In the genomic region with DNA sequence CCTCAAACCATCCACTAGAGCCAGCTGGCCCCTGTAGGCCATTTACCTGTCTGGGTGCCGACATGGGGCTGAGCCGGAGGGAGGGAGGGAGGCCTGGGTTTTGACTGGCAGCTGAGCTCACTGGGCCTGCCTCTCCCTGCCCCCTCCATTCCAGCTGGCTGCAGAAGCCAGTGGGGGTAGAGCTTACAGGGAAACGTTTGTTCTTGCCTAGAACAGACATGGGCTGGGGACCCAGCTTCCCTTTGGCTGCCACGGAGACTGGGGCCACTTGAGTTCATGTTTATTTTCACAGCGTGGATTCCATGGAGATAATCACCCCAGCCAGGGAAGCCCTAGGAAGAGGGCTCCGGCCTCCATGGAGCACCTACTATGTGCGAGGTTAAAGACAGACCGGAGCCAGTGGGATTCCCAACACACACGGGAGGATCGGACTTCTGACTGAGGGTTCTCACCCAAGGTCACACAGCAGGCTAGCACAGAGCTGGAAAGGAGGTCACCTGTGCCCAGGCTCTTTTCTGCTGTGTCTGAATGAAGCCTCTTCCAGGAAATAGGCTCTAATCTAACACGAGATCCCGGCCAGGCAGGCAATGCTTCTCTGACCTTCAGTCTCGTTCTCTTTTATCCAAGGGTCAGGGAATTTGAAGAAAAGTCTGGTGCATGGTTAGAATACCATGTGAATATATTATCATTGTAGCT, we compare ENCODE assay signal across 8 mouse cellular contexts. TPM values are rescaled to one million over a fixed set of nuclear protein-coding genes. Genes with fewer than 3 reads are reported as not detected.
DNase-seq lines count a peak whose midpoint lies in the region; ATAC-seq and TF ChIP-seq lines count a peak whose summit lies in the region.

No protein-coding gene starts in this region.

- no peak overlapping the region for H3K9ac ChIP-seq in heart, adult 2 months (ENCODE audit: low read depth, low read length)
- H3K9ac ChIP-seq in intestine, embryonic 16.5 days (ENCODE audit: low read depth, low read length) = no peak overlapping the region
- H3K9ac ChIP-seq in midbrain, embryonic 13.5 days (replicated peaks) = no peak overlapping the region

- H3K9me3 ChIP-seq in intestine, embryonic 16.5 days (ENCODE audit: control insufficient read depth, low read length) = no peaks in the 10 kb centered on the region
- no peaks in the 10 kb centered on the region for H3K9me3 ChIP-seq in midbrain, embryonic 13.5 days

- H3K27ac ChIP-seq in heart, adult 2 months = no peak overlapping the region
- no peak overlapping the region for H3K27ac ChIP-seq in intestine, embryonic 16.5 days (ENCODE audit: low read length)
- no peak overlapping the region for H3K27ac ChIP-seq in midbrain, embryonic 13.5 days
- H3K27ac ChIP-seq in thymus, adult 2 months (ENCODE audit: control insufficient read depth, insufficient read depth, low read length) = no peak overlapping the region

- H3K36me3 ChIP-seq in heart, adult 2 months (ENCODE audit: control insufficient read depth, insufficient read depth, low read length) = no peaks in the 10 kb centered on the region
- H3K36me3 ChIP-seq in intestine, embryonic 16.5 days (ENCODE audit: control insufficient read depth, insufficient read depth, low read length) = no peaks in the 10 kb centered on the region
- H3K36me3 ChIP-seq in midbrain, embryonic 13.5 days = no peaks in the 10 kb centered on the region
- no peaks in the 10 kb centered on the region for H3K36me3 ChIP-seq in thymus, adult 2 months (ENCODE audit: control insufficient read depth, insufficient read depth, low read length)

- peak; percentile 73 for ATAC-seq in intestine, embryonic 16.5 days
- peak; percentile 79 for ATAC-seq in midbrain, embryonic 13.5 days
- ATAC-seq in megakaryocyte progenitor cell, adult 5-6 weeks (replicated peaks; ENCODE audit: poor library complexity) = no peak

- WGBS in heart, adult 2 months = 11% methylated on average over 13 of the region's 13 CpGs
- WGBS in intestine, embryonic 16.5 days = 22% methylated on average over 13 of the region's 13 CpGs
- 33% methylated on average over 13 of the region's 13 CpGs for WGBS in midbrain, embryonic 13.5 days
- WGBS in thymus, adult 2 months = 63% methylated on average over 13 of the region's 13 CpGs

- peak; percentile 40 for DNase-seq in layer of hippocampus, adult 11-12 months (ENCODE audit: low spot score)
- DNase-seq in layer of hippocampus, adult 9-10 months (ENCODE audit: low spot score) = no peak
- DNase-seq in heart, adult 2 months = peak; percentile 33 to 50
- DNase-seq in thymus, adult 2 months = no peak
- DNase-seq in adrenal gland, adult 8-10 months = no peak

- intact Hi-C loops in heart, adult 2 months (cut with DNase I) = no loop called here

- no peak for TF ChIP-seq POLR2A in heart, adult 2 months (IDR thresholded peaks at IDR 0.05; ENCODE audit: insufficient read depth, low read depth, low read length)
- TF ChIP-seq POLR2A in thymus, adult 2 months (IDR thresholded peaks at IDR 0.05; ENCODE audit: control insufficient read depth, extremely low read depth, insufficient read depth, low read length, poor library complexity) = no peak

- no peaks in the 10 kb centered on the region for H3K4me1 ChIP-seq in heart, adult 2 months (ENCODE audit: control insufficient read depth, insufficient read depth, low read length)
- H3K4me1 ChIP-seq in intestine, embryonic 16.5 days (ENCODE audit: control insufficient read depth, insufficient read depth, low read length) = peaks cover 8% of the 10 kb centered on the region
- peaks cover 23% of the 10 kb centered on the region for H3K4me1 ChIP-seq in midbrain, embryonic 13.5 days (replicated peaks)
- peaks cover 9% of the 10 kb centered on the region for H3K4me1 ChIP-seq in thymus, adult 2 months (replicated peaks; ENCODE audit: control insufficient read depth, insufficient read depth, low read length)

- no peak overlapping the region for H3K4me2 ChIP-seq in intestine, embryonic 16.5 days (ENCODE audit: low read depth, low read length)
- H3K4me2 ChIP-seq in midbrain, embryonic 13.5 days (replicated peaks) = no peak overlapping the region

- H3K79me2 ChIP-seq in heart, adult 2 months (replicated peaks; ENCODE audit: control insufficient read depth, insufficient read depth, low read length) = no peaks in the 10 kb centered on the region

- no peak for TF ChIP-seq EP300 in heart, adult 2 months (IDR thresholded peaks at IDR 0.05; ENCODE audit: insufficient read depth, low read depth, low read length)

- no peak overlapping the region for H3K4me3 ChIP-seq in heart, adult 2 months
- no peak overlapping the region for H3K4me3 ChIP-seq in intestine, embryonic 16.5 days (ENCODE audit: low read length)
- no peak overlapping the region for H3K4me3 ChIP-seq in midbrain, embryonic 13.5 days (replicated peaks)
- H3K4me3 ChIP-seq in thymus, adult 2 months (ENCODE audit: control insufficient read depth, insufficient read depth, low read length) = no peak overlapping the region

- no peak for TF ChIP-seq CTCF in heart, adult 2 months (IDR thresholded peaks at IDR 0.05)
- no peak for TF ChIP-seq CTCF in thymus, adult 2 months (IDR thresholded peaks at IDR 0.05; ENCODE audit: borderline replicate concordance, control insufficient read depth, extremely low read depth, insufficient read depth, low read length, poor library complexity)

- no peaks in the 10 kb centered on the region for H3K27me3 ChIP-seq in heart, adult 2 months (ENCODE audit: control insufficient read depth, insufficient read depth, low read length)
- no peaks in the 10 kb centered on the region for H3K27me3 ChIP-seq in intestine, embryonic 16.5 days (replicated peaks; ENCODE audit: control insufficient read depth, insufficient read depth, low read length)
- peaks cover 17% of the 10 kb centered on the region; the same call in 1 of the 2 replicates for H3K27me3 ChIP-seq in midbrain, embryonic 13.5 days
- H3K27me3 ChIP-seq in thymus, adult 2 months (ENCODE audit: control insufficient read depth, insufficient read depth, low read length) = no peaks in the 10 kb centered on the region

RNA-seq across cellular contexts. Expression of a gene that starts 25.2 kb away (rescaled TPM):
- total RNA-seq in heart, adult 2 months (2021) = under 1 TPM in 1 of 2 experiments, not detected in 1; 0.18 TPM
- polyA plus RNA-seq in heart, adult 2 months (2012; rRNA removed) = 0.06 and 0.08 TPM in 2 replicates
- 0.04 TPM in 1 of 2 replicates, not detected in the other for polyA plus RNA-seq in intestine, embryonic 16.5 days (2015; fragmentation: Nextera tagmentation; extraction: Ambion mirVana)
- polyA plus RNA-seq in midbrain, embryonic 13.5 days (2015; fragmentation: Nextera tagmentation; extraction: Ambion mirVana) = 2.5 and 2.7 TPM in 2 replicates
- polyA plus RNA-seq in thymus, adult 2 months (2012; rRNA removed) = 0.04 and 0.10 TPM in 2 replicates
- total RNA-seq in adrenal gland, adult 8-10 months (2022) = under 1 TPM in 1 of 4 experiments, not detected in 3; 0.17 TPM
- total RNA-seq in megakaryocyte progenitor cell, adult 5-6 weeks (2015) = not detected in 2 replicates
- not detected in 2 replicates for total RNA-seq in megakaryocyte progenitor cell, adult 5-6 weeks (2017)

Comparison
In these comparisons a context has a peak if more than half of its experiments do, and no peak if none do; other contexts are left out.
1. DNase-seq: peak in layer of hippocampus, adult 11-12 months (single experiment) and heart, adult 2 months (2 of 2); none in layer of hippocampus, adult 9-10 months (single experiment), thymus, adult 2 months (single experiment) and adrenal gland, adult 8-10 months (single experiment).